Mouse (Mus musculus) kidney, postnatal 25 days (tissue): ENCODE measurements at regions not wholly inside any gene's neighbourhood (a gene's known extent, or its start where the extent isn't known, plus 50 kb on each side); places are given as distances from the start of the nearest gene placed in this dataset.

ENCODE experiments used
- DNase-seq, 2 experiments: peaks; one replicate each; pipeline ENCODE4 v3.0.0; 2021; ENCODE audit warnings: mixed read lengths in 2 of 2

DNA sequence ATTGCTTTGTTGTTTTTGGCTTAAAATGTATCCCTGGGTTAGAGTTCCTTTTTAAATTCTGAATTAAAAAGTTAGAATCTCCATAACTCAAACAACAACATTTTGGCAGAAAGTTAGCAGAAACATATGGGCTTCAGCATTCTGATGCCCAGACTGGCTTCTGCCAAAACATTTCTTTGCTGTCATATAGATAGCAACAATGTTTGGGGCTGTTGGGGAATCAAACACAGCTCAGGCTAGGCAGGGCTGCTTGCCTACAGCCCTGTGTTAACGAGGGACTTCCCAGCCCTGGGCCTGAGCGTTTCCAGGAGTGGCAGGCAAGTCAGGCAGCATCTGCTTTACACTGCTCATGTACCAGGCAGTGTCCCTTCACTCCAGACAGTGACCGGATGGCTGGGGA lies 201.0 kb upstream of the Pard3b start:
- DNase-seq: no peak

- DNase-seq: no peak
Observed at GRCm38 (mm10) chr1:61461435-61461834, 177.2 kb upstream of the Pard3b start.

DNA sequence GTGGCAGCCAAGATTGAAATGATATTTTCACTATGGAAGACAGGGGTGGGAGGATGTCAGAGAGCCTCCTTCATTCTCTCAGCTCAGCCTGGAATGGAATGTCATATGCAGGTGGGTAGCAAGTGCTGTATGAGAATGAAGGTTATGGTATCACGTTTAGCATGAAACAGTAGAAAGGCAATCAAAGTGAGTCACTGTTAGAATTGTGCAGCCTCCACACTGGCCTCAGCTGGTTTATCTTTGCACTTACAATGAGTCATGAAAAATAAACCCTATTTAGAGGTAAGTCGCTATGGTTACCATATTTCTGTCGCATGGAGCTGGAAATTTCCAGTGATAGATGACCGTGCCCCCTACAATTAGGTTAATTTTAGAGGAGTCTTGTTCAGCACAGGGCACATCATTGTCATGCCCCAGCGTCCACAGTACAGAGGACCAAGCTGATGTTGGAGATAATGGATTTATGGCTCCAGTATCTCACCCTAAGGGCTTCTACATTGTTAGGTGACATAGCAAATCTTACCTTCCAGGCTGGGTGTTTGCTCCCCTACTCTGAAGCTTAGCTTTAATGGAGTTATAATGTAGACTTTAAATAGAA lies 167.9 kb upstream of the Pard3b start:
- DNase-seq: no peak

- no peak for DNase-seq
Observed at GRCm38 (mm10) chr1:61471779-61472578, 166.6 kb upstream of the Pard3b start.

GRCm38 (mm10) chr1:61472579-61473242 lies 165.9 kb upstream of the Pard3b start:
- DNase-seq: no peak

DNA sequence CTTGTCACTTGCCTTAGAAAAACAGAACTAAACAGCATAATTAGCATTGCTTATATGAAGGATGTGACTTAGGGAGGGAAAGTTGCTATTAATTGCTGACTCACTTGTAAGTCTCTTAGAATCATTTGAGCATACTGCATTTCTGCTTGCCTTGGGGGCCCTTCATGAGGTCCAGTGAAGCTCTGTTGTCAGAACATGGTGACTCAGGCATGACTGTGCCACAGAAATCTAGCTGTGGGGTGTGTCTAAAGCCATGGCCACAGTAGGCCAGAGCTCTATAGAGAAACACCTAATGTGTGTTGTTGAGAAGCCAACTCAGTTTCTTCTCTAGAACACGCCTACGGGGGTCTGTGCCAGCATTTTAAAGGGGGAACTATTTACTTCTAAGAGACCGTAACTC lies 153.2 kb upstream of the Pard3b start:
- no peak for DNase-seq

GRCm38 (mm10) chr1:61524886-61525285 lies 113.7 kb upstream of the Pard3b start:
- DNase-seq: no peak

DNA sequence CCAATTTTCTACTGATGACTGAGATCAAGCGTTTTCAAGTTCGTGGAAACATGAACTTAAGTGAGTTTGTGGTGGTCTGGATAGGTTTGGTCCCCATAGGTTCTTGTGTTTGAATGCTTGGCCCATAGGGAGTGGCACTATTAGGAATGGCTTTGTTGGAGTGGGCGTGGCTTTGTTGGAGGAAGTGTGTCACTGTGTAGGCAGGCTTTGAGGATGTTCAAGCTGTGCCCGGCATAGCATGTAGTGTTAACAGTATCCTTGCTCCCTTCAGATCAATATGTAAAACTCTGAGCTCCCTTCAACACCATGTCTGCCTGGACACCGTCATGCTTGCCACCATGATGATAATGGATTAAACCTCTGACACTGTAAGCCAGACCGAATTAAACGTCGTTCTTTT lies 112.7 kb upstream of the Pard3b start:
- no peak for DNase-seq

DNA sequence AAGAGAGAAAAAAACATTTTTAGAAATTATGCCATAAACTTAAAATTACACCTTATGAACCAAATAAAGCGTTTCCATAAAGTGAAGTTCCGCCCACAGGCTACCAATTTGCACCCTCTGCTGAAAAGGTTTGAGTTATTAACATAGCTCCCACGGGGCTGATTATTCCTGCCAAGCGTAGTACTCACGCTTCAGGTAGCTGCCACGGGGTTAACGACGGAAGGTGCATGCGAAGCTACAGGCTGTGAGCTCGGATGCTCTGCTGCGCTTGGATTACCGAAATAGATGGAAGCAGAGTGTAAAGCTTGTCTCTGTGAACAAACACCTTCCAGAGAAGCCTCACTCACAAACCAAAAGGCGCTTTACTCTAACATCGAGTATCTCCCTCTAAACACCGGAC lies 109.9 kb upstream of the Pard3b start:
- no peak for DNase-seq

- no peak for DNase-seq
Observed at GRCm38 (mm10) chr1:61530166-61530565, 108.5 kb upstream of the Pard3b start.

- DNase-seq: peak in 1 of 2 experiments; percentile 41
Observed at GRCm38 (mm10) chr1:61531487-61531886, 107.1 kb upstream of the Pard3b start.

DNA sequence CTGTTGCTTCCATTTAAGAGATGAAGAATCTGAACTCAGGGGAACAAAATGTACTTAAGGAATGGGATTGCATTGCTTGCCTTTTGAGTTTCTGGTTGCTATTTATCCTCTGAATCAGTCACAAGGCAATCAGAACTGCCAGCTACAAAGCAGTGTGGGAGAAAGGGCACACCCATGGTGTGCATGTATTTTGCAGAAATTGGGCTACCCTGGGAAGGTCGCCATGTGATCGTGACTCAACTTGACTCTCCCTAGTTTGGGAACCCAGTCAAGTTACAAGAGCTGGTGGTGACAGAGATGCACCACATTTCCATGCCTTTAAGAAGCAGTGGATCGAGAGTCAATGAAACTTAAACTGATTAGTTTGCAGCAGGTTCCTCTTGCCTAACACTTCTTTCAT lies 98.5 kb upstream of the Pard3b start:
- no peak for DNase-seq

- no peak for DNase-seq
Observed at GRCm38 (mm10) chr1:61541166-61541565, 97.5 kb upstream of the Pard3b start.

DNA sequence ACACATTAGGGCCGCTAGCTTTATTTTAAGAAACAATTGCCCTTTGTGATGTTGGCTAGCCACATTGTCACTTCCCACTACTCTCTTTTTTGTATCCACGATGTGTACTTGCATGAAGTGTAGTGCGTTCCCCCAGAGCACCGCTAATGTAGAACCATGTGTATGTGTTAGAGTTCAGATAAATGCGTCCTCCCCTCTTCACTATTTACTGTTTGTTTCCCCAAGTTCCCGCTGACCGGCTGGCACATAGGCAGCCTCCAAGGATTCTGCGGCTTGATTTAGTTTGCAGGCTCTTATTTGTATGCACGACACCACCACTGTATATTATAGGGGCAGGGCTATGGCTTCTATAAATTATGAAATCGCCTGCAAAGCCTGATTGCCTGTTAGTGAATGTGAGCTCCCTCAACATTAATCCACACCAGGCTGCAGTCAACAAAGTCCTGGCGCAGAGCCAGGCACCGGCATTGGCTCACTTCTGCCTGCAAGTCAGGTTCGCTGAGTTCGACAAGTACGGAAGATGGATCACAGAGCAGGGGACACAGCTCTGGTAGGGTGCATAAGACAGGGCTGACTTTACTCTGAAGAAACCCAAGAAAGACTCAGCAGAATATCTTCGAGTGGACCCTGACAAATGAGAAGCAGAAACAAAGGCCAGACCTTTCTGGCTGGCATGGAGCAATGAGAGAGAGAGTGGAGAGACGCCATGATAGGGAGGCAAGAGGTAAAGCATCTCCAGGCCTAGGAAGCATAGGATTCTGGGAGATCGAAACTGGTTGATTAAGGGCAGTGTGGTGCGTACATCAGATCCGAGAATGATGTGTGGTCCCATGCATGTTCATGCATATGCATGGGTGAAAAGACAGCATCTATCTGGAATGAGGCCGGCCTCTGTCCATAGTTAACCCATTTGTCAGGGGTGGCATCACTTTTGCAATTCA lies 85.8 kb upstream of the Pard3b start:
- DNase-seq: peak; percentile 53 to 62

DNA sequence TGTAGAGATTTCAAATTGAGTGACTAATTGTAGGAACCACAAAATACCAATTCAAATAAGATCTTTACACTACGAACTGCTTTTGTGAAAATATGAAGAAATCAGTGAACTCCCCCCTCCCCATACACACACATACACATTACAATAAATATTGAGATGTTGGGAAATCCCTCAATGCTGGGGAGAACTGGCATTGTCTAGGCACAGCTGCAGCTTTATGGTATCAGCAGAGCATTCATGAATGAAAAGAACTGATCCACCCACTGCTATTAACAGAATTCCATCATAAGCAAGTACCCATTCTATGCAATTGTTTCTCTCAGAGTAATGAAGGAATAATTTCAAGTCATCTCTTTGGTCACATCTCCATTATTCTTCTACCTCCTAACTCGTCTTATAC lies 79.1 kb upstream of the Pard3b start:
- no peak for DNase-seq

DNA sequence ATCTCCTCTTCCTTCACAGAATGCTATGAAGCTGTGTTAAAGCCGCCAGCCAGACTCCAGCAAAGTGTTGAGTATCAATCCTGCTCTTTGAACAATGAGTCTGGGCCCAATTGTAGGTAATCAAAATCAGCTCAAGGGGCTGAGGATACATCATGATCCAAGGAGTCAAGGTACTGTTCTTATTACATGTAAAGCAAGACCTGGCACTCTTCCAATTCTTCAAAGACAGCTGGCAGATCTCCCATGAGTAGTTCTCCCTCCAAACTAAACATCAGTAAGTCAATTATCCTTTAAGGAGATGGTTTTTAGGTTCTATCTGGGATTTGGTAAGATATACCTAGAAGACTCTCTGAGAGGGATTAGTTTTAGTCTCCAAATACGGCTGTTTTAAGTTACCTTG lies 76.5 kb upstream of the Pard3b start:
- no peak for DNase-seq

GRCm38 (mm10) chr1:61565471-61565870 lies 73.2 kb upstream of the Pard3b start:
- DNase-seq: no peak

GRCm38 (mm10) chr1:61574276-61574675 lies 64.3 kb upstream of the Pard3b start:
- DNase-seq: no peak

- DNase-seq: no peak
Observed at GRCm38 (mm10) chr1:61576758-61577157, 61.9 kb upstream of the Pard3b start.

DNA sequence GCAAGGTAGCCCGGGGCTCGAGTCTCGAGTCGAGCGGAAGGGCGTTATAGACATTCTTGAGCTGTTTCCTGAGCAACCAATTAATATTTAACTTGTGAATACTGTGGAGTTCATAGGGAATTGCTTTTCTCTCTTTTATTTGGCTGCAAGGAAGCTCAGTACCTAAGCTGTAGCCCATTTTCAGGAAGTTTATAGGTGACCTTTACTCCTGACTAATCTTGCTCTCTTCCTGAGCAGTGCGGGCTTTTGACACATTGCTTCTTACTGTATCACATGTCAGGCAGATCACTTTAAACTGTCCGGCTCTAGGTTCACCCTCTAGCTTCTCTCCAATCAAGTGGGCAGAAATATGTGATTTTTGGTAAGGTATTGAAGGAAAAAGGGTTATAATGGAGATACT lies 51.4 kb upstream of the Pard3b start:
- DNase-seq: no peak
